Mouse (Mus musculus) gastrocnemius, postnatal 14 days (tissue): ENCODE results near the gene Nemp2. TPM values are rescaled to one million over a fixed set of nuclear protein-coding genes. Genes with fewer than 3 reads are reported as not detected.
"Not testable (repeated sequence)": the region's sequence is repeated elsewhere in the genome, so short reads cannot be mapped to it uniquely, and the experiment has no call there.

Experiments
- DNase-seq: peaks from one replicate; pipeline ENCODE4 v3.0.0; 2021; ENCODE audit warnings: mixed read lengths
- intact Hi-C: fragments of 180-260 bp; cut with DNase I; formaldehyde crosslinking; loops from one replicate; pipeline ENCODE4 v1.15.1; 2025; ENCODE audit warnings: low total_unique reads
- total RNA-seq, 2 experiments: library from RNA; stranded (reverse); gene quantifications; 2 replicates each; pipeline ENCODE4 v1.2.3; 2021

Gene Nemp2
- total RNA-seq, 2 experiments from 2014 or later, result 0.86 to 1.0 TPM

- no peak for DNase-seq
- intact Hi-C loops, result no loop called here
These were observed 19.6 kb downstream of the Nemp2 start for GRCm38 (mm10) chr1:52650066-52650465.

GRCm38 (mm10) chr1:52652601-52653253, 22.2 kb downstream of the Nemp2 start:
- intact Hi-C loops, result no loop called here
- DNase-seq, result peak; percentile 19

GRCm38 (mm10) chr1:52653366-52653765, 22.9 kb downstream of the Nemp2 start:
- intact Hi-C loops, result no loop called here
- DNase-seq, result no peak

- no peak for DNase-seq
- intact Hi-C loops, result no loop called here
These were observed 24.6 kb downstream of the Nemp2 start for GRCm38 (mm10) chr1:52655153-52655552.

GRCm38 (mm10) chr1:52658160-52658559, 27.7 kb downstream of the Nemp2 start:
- intact Hi-C loops, result no loop called here
- DNase-seq, result no peak

- intact Hi-C loops, result no loop called here
- no peak for DNase-seq
These were observed 29.8 kb downstream of the Nemp2 start for GRCm38 (mm10) chr1:52660278-52660677.

- no peak for DNase-seq
- intact Hi-C loops, result no loop called here
These were observed 30.3 kb downstream of the Nemp2 start for GRCm38 (mm10) chr1:52660765-52661164.

GRCm38 (mm10) chr1:52663228-52663627, 32.7 kb downstream of the Nemp2 start:
- no peak for DNase-seq

GRCm38 (mm10) chr1:52668743-52669323, 38.3 kb downstream of the Nemp2 start:
- intact Hi-C loops, result no loop called here
- no peak for DNase-seq

More at GRCm38 (mm10) chr1:52663228-52663627, 32.7 kb downstream of the Nemp2 start:
- intact Hi-C loops, result no loop called here

- intact Hi-C loops, result no loop called here
- no peak for DNase-seq
These were observed 39.4 kb downstream of the Nemp2 start for GRCm38 (mm10) chr1:52669931-52670330.

- DNase-seq, result no peak
- intact Hi-C loops, result no loop called here
These were observed 45.4 kb downstream of the Nemp2 start for GRCm38 (mm10) chr1:52675561-52676551.

- no peak for DNase-seq
- intact Hi-C loops, result no loop called here
These were observed 46.1 kb downstream of the Nemp2 start for GRCm38 (mm10) chr1:52676621-52677020.

- DNase-seq, result no peak
- intact Hi-C loops, result no loop called here
These were observed 53.0 kb downstream of the Nemp2 start for GRCm38 (mm10) chr1:52683550-52683949.

GRCm38 (mm10) chr1:52687636-52688035, 57.1 kb downstream of the Nemp2 start:
- intact Hi-C loops, result no loop called here
- DNase-seq, result no peak

- DNase-seq, result not testable (repeated sequence)
These were observed 64.0 kb downstream of the Nemp2 start for GRCm38 (mm10) chr1:52694456-52694855.

More at GRCm38 (mm10) chr1:52694456-52694855, 64.0 kb downstream of the Nemp2 start:
- intact Hi-C loops, result not testable (repeated sequence)

Other genes starting within 250 kb of the Nemp2 start
- gene Nab1, start 130.0 kb upstream of the Nemp2 start, total RNA-seq, result 10 to 100 TPM; 12.7 to 15.7 TPM
- 1 to 10 TPM; 6.1 to 6.4 TPM for gene Mfsd6, start 96.8 kb downstream of the Nemp2 start, total RNA-seq
- gene Inpp1, start 187.0 kb downstream of the Nemp2 start, total RNA-seq, result 1 to 10 TPM; 8.7 to 8.9 TPM
- 10 to 100 TPM; 31.5 to 37.3 TPM for gene Hibch, start 214.2 kb downstream of the Nemp2 start, total RNA-seq